ENCODE assay signal across 9 mouse cellular contexts in genomic region chr14:123201426-123202274, GRCm38 (mm10).
DNase-seq lines count a peak whose midpoint lies in the region; ATAC-seq lines count a peak whose summit lies in the region.
"Had no signal": no experiment of that assay in that cellular context is flagged by ENCODE, and none has a peak within 500 bp of the region (broad histone marks: within the 10 kb centered on the region; RNA-seq: fewer than 3 reads in every experiment).

No protein-coding gene starts in this region.

- H3K36me3 ChIP-seq in lung, embryonic 16.5 days (ENCODE audit: control insufficient read depth, insufficient read depth, low read length), result no peaks in the 10 kb centered on the region
- H3K36me3 ChIP-seq in stomach, embryonic 16.5 days (ENCODE audit: control insufficient read depth, insufficient read depth, low read length), result no peaks in the 10 kb centered on the region

- peak overlapping the region; percentile 66 for H3K27ac ChIP-seq in lung, embryonic 16.5 days (ENCODE audit: low read length)
- no peak overlapping the region for H3K27ac ChIP-seq in stomach, embryonic 16.5 days (ENCODE audit: low read length)
- H3K27ac ChIP-seq: macrophage had no signal

- H3K4me2 ChIP-seq in lung, embryonic 16.5 days (ENCODE audit: low read depth, low read length), result peak overlapping the region; percentile 47
- peak overlapping the region; percentile 34 for H3K4me2 ChIP-seq in stomach, embryonic 16.5 days (ENCODE audit: low read depth, low read length)

- H3K9me3 ChIP-seq in lung, embryonic 16.5 days (ENCODE audit: control insufficient read depth, low read length), result no peaks in the 10 kb centered on the region
- no peaks in the 10 kb centered on the region for H3K9me3 ChIP-seq in stomach, embryonic 16.5 days (replicated peaks; ENCODE audit: control insufficient read depth, low read length)

- H3K9ac ChIP-seq in lung, embryonic 16.5 days (ENCODE audit: low read length), result no peak overlapping the region
- H3K9ac ChIP-seq in stomach, embryonic 16.5 days (ENCODE audit: low read length), result no peak overlapping the region

- H3K4me1 ChIP-seq in lung, embryonic 16.5 days (replicated peaks; ENCODE audit: control insufficient read depth, insufficient read depth, low read length), result peaks cover 11% of the 10 kb centered on the region
- H3K4me1 ChIP-seq in stomach, embryonic 16.5 days (ENCODE audit: control insufficient read depth, insufficient read depth, low read length), result no peaks in the 10 kb centered on the region; the same call in 1 of the 2 replicates

- 27% methylated on average over 14 of the region's 14 CpGs for WGBS in lung, embryonic 16.5 days
- 46% methylated on average over 14 of the region's 14 CpGs for WGBS in stomach, embryonic 16.5 days

- no peaks in the 10 kb centered on the region for H3K27me3 ChIP-seq in lung, embryonic 16.5 days (ENCODE audit: control insufficient read depth, insufficient read depth, low read depth, low read length)
- H3K27me3 ChIP-seq in stomach, embryonic 16.5 days (ENCODE audit: control insufficient read depth, insufficient read depth, low read length), result no peaks in the 10 kb centered on the region

- DNase-seq in embryo, embryonic 11 days, result peak; percentile 5
- no peak for DNase-seq in embryo, embryonic 10.5 days (ENCODE audit: low spot score)
- peak; percentile 96 to 98 for DNase-seq in cerebellum, postnatal 14 days
- peak; percentile 14 for DNase-seq in gastrocnemius, postnatal 25 days
- peak; percentile 50 for DNase-seq in kidney, postnatal 10 days

- H3K4me3 ChIP-seq in lung, embryonic 16.5 days (ENCODE audit: low read length), result peak overlapping the region; percentile 17
- H3K4me3 ChIP-seq in stomach, embryonic 16.5 days (replicated peaks; ENCODE audit: low read length), result peak overlapping the region; percentile 1

- ATAC-seq in lung, embryonic 16.5 days (ENCODE audit: low read depth), result peak; percentile 86
- ATAC-seq in stomach, embryonic 16.5 days (ENCODE audit: insufficient read depth, low FRiP score), result peak; percentile 29; the same call in 1 of the 2 replicates
- no peak for ATAC-seq in monocyte, adult 5-6 weeks (replicated peaks; ENCODE audit: insufficient number of reproducible peaks, low FRiP score, low TSS enrichment, poor library complexity, severe bottlenecking)
